Mouse (Mus musculus) stomach, postnatal 0 days (tissue): ENCODE results near the gene Ccdc9b.

Source experiments
- CTCF ChIP-seq: IDR thresholded peaks from 2 replicates; pipeline ENCODE4 v1.5.1; 2016; ENCODE audit warnings: antibody characterized with exemption, low read depth, mild to moderate bottlenecking, moderate library complexity
- EP300 ChIP-seq: optimal IDR thresholded peaks from 2 replicates; pipeline ENCODE3; 2016; ENCODE audit warnings: antibody characterized with exemption

DNA sequence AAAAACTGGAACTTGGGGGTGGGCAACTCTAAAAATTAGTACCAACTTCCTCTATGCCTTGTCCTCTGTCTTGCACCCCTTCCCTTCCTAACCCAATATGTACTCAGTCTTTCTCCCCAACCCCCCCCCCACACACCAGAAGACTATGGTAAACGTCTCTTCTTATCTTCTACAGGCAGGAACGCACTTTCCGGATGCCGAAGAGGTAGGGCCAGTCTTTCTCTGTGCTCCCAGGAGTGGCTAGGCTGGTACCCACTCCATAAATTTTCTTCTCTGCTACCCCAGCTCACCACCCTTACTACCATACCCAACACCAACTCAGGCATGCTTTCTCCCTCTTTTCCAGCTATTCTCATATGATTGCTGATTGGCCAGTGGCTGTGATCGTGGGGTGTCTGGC is 24.1 kb upstream of the Ccdc9b start:
- no peak for TF ChIP-seq CTCF
- no peak for TF ChIP-seq EP300
